Mouse (Mus musculus) midbrain, embryonic 14.5 days (tissue): Measurements from ENCODE around the gene Plcb2. TPM values are rescaled to one million over a fixed set of nuclear protein-coding genes. Genes with fewer than 3 reads are reported as not detected.
A peak's percentile ranks its signal among the peaks of the same experiment; 100 is the strongest.

Experiments
- ATAC-seq: fragments of 200-750 bp; cut with Nextera tagmentation; 2 replicates; pipeline ENCODE4 v1.8.0; 2017; ENCODE audit warnings: moderate number of reproducible peaks, moderate library complexity; ENCODE audit not compliant: low FRiP score, low TSS enrichment
- DNase-seq: peaks from one replicate; pipeline ENCODE4 v3.0.0-alpha.2; 2015
- H3K27ac ChIP-seq: fragments of 300-500 bp; sonication (generic); replicated peaks from 2 replicates; pipeline ENCODE4 v1.5.1; 2014; ENCODE audit warnings: mild to moderate bottlenecking, low read depth, low read length, moderate library complexity
- H3K27me3 ChIP-seq: fragments of 300-500 bp; sonication (generic); 2 replicates; pipeline ENCODE4 v1.6.1; 2014; ENCODE audit warnings: low read length, control low read depth, mixed read lengths; ENCODE audit not compliant: control insufficient read depth, insufficient read depth
- H3K36me3 ChIP-seq: fragments of 300-500 bp; sonication (generic); 2 replicates; pipeline ENCODE4 v1.6.1; 2014; ENCODE audit warnings: low read length, control low read depth; ENCODE audit not compliant: control insufficient read depth, insufficient read depth
- H3K4me1 ChIP-seq: fragments of 300-500 bp; sonication (generic); 2 replicates; pipeline ENCODE4 v1.6.1; 2014; ENCODE audit warnings: mild to moderate bottlenecking, antibody characterized with exemption, low read length, control low read depth; ENCODE audit not compliant: control insufficient read depth, insufficient read depth
- H3K4me2 ChIP-seq: fragments of 300-500 bp; sonication (generic); 2 replicates; pipeline ENCODE4 v1.6.1; 2014; ENCODE audit warnings: mild to moderate bottlenecking, low read length, moderate library complexity
- H3K4me3 ChIP-seq: fragments of 300-500 bp; sonication (generic); replicated peaks from 2 replicates; pipeline ENCODE4 v1.5.1; 2014; ENCODE audit warnings: low read depth, low read length
- H3K9ac ChIP-seq: fragments of 300-500 bp; sonication (generic); replicated peaks from 2 replicates; pipeline ENCODE4 v1.6.1; 2014; ENCODE audit warnings: mild to moderate bottlenecking, low read length, moderate library complexity
- H3K9me3 ChIP-seq: fragments of 300-500 bp; sonication (generic); 2 replicates; pipeline ENCODE4 v1.6.1; 2016; ENCODE audit warnings: low read length, control low read depth, mixed read lengths; ENCODE audit not compliant: control insufficient read depth
- WGBS: fragments of 180-500 bp; shearing (Covaris S2); extraction: QIAGEN DNeasy Blood & Tissue Kit; methylation state at CpG from one replicate; pipeline ENCODE4 v1.1.7; 2014; 5-methylcytosine and 5-hydroxymethylcytosine counted together
- polyA plus RNA-seq: library from polyadenylated mRNA; unstranded; fragments of >200 nt; fragmentation: Nextera tagmentation; extraction: Ambion mirVana; gene quantifications from 2 replicates; pipeline ENCODE4 v1.2.1, GENCODE M21; 2014

Gene Plcb2
- polyA plus RNA-seq, 1 experiment from 2014 or later: 0.74 TPM

GRCm38 (mm10) chr2:118745232-118745884 lies 17.1 kb upstream of the Plcb2 start, which contains the start of gene Inafm2:
Inafm2 (plus strand) TSS chr2:118745758.
- WGBS: 1% methylated on average over 56 of the region's 57 CpGs
- ATAC-seq (peak; percentile 90), DNase-seq (peak; percentile 97)
- Histone ChIP-seq H3K4me3 (peak within 1 kb of the TSS; percentile 87), H3K27me3 (peaks cover 6% of the 10 kb centered on the region; the same call in 1 of the 2 replicates), H3K4me1 (peaks cover 39% of the 10 kb centered on the region), H3K9me3 (no peaks in the 10 kb centered on the region), H3K27ac (peak within 1 kb of the TSS; percentile 81), H3K4me2 (peak within 1 kb of the TSS; percentile 92), H3K36me3 (no peaks in the 10 kb centered on the region), H3K9ac (peak within 1 kb of the TSS; percentile 91)

GRCm38 (mm10) chr2:118744621-118745020 lies 16.4 kb upstream of the Plcb2 start:
- 3% methylated on average over 7 of the region's 7 CpGs for WGBS

GRCm38 (mm10) chr2:118743261-118743943 lies 15.2 kb upstream of the Plcb2 start:
- DNase-seq (peak; percentile 85), ATAC-seq (no peak)
- H3K27ac ChIP-seq: no peak overlapping the region
- H3K36me3 ChIP-seq: no peaks in the 10 kb centered on the region
- H3K9ac ChIP-seq: no peak overlapping the region
- no peak overlapping the region for H3K4me3 ChIP-seq
- peaks cover 23% of the 10 kb centered on the region for H3K4me1 ChIP-seq
- peaks cover 6% of the 10 kb centered on the region; the same call in 1 of the 2 replicates for H3K27me3 ChIP-seq
- no peaks in the 10 kb centered on the region for H3K9me3 ChIP-seq
- H3K4me2 ChIP-seq: no peak overlapping the region
- 29% methylated on average over 8 of the region's 8 CpGs for WGBS

More at GRCm38 (mm10) chr2:118744621-118745020, 16.4 kb upstream of the Plcb2 start:
- peak overlapping the region; percentile 92 for H3K4me2 ChIP-seq
- peaks cover 33% of the 10 kb centered on the region for H3K4me1 ChIP-seq
- no peak for ATAC-seq
- H3K9ac ChIP-seq: no peak overlapping the region
- no peak for DNase-seq
- no peaks in the 10 kb centered on the region for H3K9me3 ChIP-seq
- peaks cover 6% of the 10 kb centered on the region; the same call in 1 of the 2 replicates for H3K27me3 ChIP-seq
- peak overlapping the region; percentile 87; the same call in 1 of the 2 replicates for H3K4me3 ChIP-seq
- no peak overlapping the region for H3K27ac ChIP-seq
- no peaks in the 10 kb centered on the region for H3K36me3 ChIP-seq

- H3K4me2 ChIP-seq: no peak overlapping the region
- no peak for DNase-seq
- H3K4me3 ChIP-seq: no peak overlapping the region
- H3K36me3 ChIP-seq: no peaks in the 10 kb centered on the region
- H3K27ac ChIP-seq: no peak overlapping the region
- no peaks in the 10 kb centered on the region for H3K9me3 ChIP-seq
- no peak overlapping the region for H3K9ac ChIP-seq
- ATAC-seq: no peak
- H3K4me1 ChIP-seq: peaks cover 8% of the 10 kb centered on the region; the same call in 1 of the 2 replicates
- peaks cover 6% of the 10 kb centered on the region; the same call in 1 of the 2 replicates for H3K27me3 ChIP-seq
- WGBS: 76% methylated on average over 9 of the region's 9 CpGs
Observed at GRCm38 (mm10) chr2:118741183-118741582, 12.9 kb upstream of the Plcb2 start.

GRCm38 (mm10) chr2:118740341-118740740 lies 12.1 kb upstream of the Plcb2 start:
- 68% methylated on average over 3 of the region's 3 CpGs for WGBS
- DNase-seq (no peak), ATAC-seq (no peak)
- Histone ChIP-seq H3K4me2 (no peak overlapping the region), H3K27me3 (peaks cover 6% of the 10 kb centered on the region; the same call in 1 of the 2 replicates), H3K27ac (no peak overlapping the region), H3K9me3 (no peaks in the 10 kb centered on the region), H3K4me3 (no peak overlapping the region), H3K9ac (no peak overlapping the region), H3K36me3 (no peaks in the 10 kb centered on the region), H3K4me1 (peaks cover 8% of the 10 kb centered on the region; the same call in 1 of the 2 replicates)

GRCm38 (mm10) chr2:118733341-118733740 lies 5.1 kb upstream of the Plcb2 start:
- ATAC-seq: no peak
- H3K9ac ChIP-seq: no peak overlapping the region
- H3K4me1 ChIP-seq: peaks cover 1% of the 10 kb centered on the region; the same call in 1 of the 2 replicates
- 0 out of 2 replicates have a peak, but pooled peaks cover 5% of the 10 kb centered on the region for H3K27me3 ChIP-seq
- WGBS: 52% methylated on average over 5 of the region's 5 CpGs
- H3K4me2 ChIP-seq: no peak overlapping the region
- H3K4me3 ChIP-seq: no peak overlapping the region
- H3K27ac ChIP-seq: no peak overlapping the region
- H3K9me3 ChIP-seq: no peaks in the 10 kb centered on the region
- no peak for DNase-seq
- no peaks in the 10 kb centered on the region for H3K36me3 ChIP-seq

- WGBS: 88% methylated on average over 5 of the region's 5 CpGs
Observed at GRCm38 (mm10) chr2:118731981-118732380, 3.7 kb upstream of the Plcb2 start.

GRCm38 (mm10) chr2:118730622-118730915 lies 2.3 kb upstream of the Plcb2 start:
- no peak overlapping the region for H3K27ac ChIP-seq
- no peak overlapping the region for H3K9ac ChIP-seq
- no peaks in the 10 kb centered on the region for H3K36me3 ChIP-seq
- DNase-seq (peak; percentile 75), ATAC-seq (no peak)
- H3K27me3 ChIP-seq: 0 out of 2 replicates have a peak, but pooled peaks cover 5% of the 10 kb centered on the region
- H3K4me2 ChIP-seq: no peak overlapping the region
- H3K4me1 ChIP-seq: peaks cover 5% of the 10 kb centered on the region; the same call in 1 of the 2 replicates
- no peak overlapping the region for H3K4me3 ChIP-seq
- no peaks in the 10 kb centered on the region for H3K9me3 ChIP-seq
- 20% methylated on average over 3 of the region's 3 CpGs for WGBS

More at GRCm38 (mm10) chr2:118731981-118732380, 3.7 kb upstream of the Plcb2 start:
- H3K4me1 ChIP-seq: peaks cover 5% of the 10 kb centered on the region; the same call in 1 of the 2 replicates
- no peaks in the 10 kb centered on the region for H3K9me3 ChIP-seq
- no peak overlapping the region for H3K4me2 ChIP-seq
- no peak overlapping the region for H3K27ac ChIP-seq
- H3K9ac ChIP-seq: no peak overlapping the region
- no peaks in the 10 kb centered on the region for H3K36me3 ChIP-seq
- 0 out of 2 replicates have a peak, but pooled peaks cover 5% of the 10 kb centered on the region for H3K27me3 ChIP-seq
- no peak for DNase-seq
- no peak for ATAC-seq
- H3K4me3 ChIP-seq: no peak overlapping the region
